Mouse (Mus musculus) cerebellum, adult 11-12 months (tissue): Measurements from ENCODE around the gene Agbl3.

ENCODE experiments used
- DNase-seq: peaks from one replicate; pipeline ENCODE4 v3.0.0; 2022

The Agbl3 gene

DNA sequence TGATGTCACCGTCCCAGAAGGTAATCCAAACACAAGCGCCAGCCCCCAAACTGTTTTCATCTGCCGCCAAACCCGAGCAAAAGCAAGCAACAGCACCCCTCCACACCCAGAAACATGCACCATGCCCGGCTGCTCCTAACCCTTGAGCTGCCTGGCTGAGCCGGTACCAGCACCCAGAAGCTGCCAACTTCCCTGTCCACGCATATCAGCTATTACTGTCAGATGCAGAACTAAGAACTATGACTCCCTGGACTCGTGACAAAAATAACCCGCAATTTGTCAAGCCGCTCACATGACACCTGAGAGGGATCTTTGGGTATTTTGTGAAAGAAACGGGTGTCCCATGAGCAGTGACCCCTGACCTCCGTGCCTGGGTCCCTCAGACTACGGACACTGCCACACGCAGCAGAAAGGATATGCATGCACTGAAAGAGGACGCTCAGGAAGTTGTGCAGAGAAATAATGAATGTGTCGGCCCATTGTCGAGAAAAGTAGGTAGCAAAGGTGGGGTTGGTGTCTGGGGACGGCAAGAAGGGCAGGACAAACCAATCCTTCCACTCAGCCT lies 127.5 kb downstream of the Agbl3 start:
- no peak for DNase-seq
